Comparison of ENCODE assay signal across 10 mouse cellular contexts in the genomic region with DNA sequence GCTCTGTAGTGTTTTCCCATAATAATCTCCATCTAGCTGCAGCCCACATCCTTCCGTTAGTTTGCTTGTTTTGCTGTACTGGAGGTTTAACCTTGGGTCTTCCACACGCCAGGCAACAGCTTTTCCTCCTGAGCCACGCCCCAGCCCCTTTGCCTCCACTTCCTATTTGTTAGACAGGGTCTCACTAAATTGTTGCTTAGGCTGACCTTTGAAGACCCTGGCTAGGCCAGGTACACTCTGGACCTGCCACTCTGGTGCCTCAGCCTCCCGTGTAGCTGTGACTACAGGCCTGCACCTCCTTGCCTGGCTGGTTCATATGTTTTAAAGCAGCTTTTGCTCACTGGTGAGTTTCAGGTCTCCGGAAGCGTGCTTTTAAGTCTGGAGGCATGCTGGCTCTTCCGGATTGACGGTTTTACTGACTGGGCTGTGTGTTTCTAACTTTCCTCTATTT. TPM values are rescaled to one million over a fixed set of nuclear protein-coding genes. Genes with fewer than 3 reads are reported as not detected.
A peak's percentile ranks its signal among the peaks of the same experiment; 100 is the strongest.
DNase-seq lines count a peak whose midpoint lies in the region; ATAC-seq and TF ChIP-seq lines count a peak whose summit lies in the region.
"Had no signal": no experiment of that assay in that cellular context is flagged by ENCODE, and none has a peak within 500 bp of the region (broad histone marks: within the 10 kb centered on the region; RNA-seq: fewer than 3 reads in every experiment).

No protein-coding gene starts in this region.

- no peak for TF ChIP-seq EP300 in liver, postnatal 0 days (IDR thresholded peaks at IDR 0.05; ENCODE audit: low read depth)

- 69% methylated on average over 8 of the region's 8 CpGs for WGBS in heart, embryonic 13.5 days
- 82% methylated on average over 8 of the region's 8 CpGs for WGBS in neural tube, embryonic 15.5 days
- WGBS in liver, postnatal 0 days (ENCODE audit: insufficient replicate concordance): 41% methylated on average over 8 of the region's 8 CpGs

- no peak for DNase-seq in heart, adult 18-20 months
- DNase-seq in neural tube, embryonic 10.5 days (ENCODE audit: extremely low spot score, low spot score): no peak
- peak; percentile 21 for DNase-seq in liver, postnatal 0 days
- DNase-seq in thymus, postnatal 10 days (ENCODE audit: low spot score in 2 of 2): peak; percentile 59 to 70
- DNase-seq in gastrocnemius, adult 2 months: no peak
- no peak for DNase-seq in right cerebral cortex, postnatal 25 days

- no peak overlapping the region for H3K4me2 ChIP-seq in heart, embryonic 13.5 days
- no peak overlapping the region for H3K4me2 ChIP-seq in neural tube, embryonic 15.5 days
- H3K4me2 ChIP-seq in liver, postnatal 0 days (ENCODE audit: low read depth, low read length): no peak overlapping the region

- no peaks in the 10 kb centered on the region for H3K36me3 ChIP-seq in heart, embryonic 13.5 days
- H3K36me3 ChIP-seq in neural tube, embryonic 15.5 days: no peaks in the 10 kb centered on the region
- H3K36me3 ChIP-seq in liver, postnatal 0 days (replicated peaks; ENCODE audit: insufficient read depth, low read length): no peaks in the 10 kb centered on the region

- ATAC-seq in heart, embryonic 13.5 days (ENCODE audit: extremely low read depth, insufficient number of reproducible peaks, low FRiP score, low TSS enrichment): no peak
- no peak for ATAC-seq in neural tube, embryonic 15.5 days (ENCODE audit: low FRiP score)
- ATAC-seq in liver, postnatal 0 days: peak; percentile 23; the same call in 1 of the 2 replicates

- H3K27me3 ChIP-seq in heart, embryonic 13.5 days (replicated peaks): no peaks in the 10 kb centered on the region
- no peaks in the 10 kb centered on the region for H3K27me3 ChIP-seq in neural tube, embryonic 15.5 days (replicated peaks)
- H3K27me3 ChIP-seq in liver, postnatal 0 days (ENCODE audit: insufficient read depth, low read length): no peaks in the 10 kb centered on the region

- H3K27ac ChIP-seq in heart, embryonic 13.5 days (replicated peaks): peak overlapping the region; percentile 32; the same call in 1 of the 2 replicates
- peak overlapping the region; percentile 41; the same call in 1 of the 2 replicates for H3K27ac ChIP-seq in neural tube, embryonic 15.5 days (replicated peaks)
- H3K27ac ChIP-seq in liver, postnatal 0 days (ENCODE audit: low read depth): peak overlapping the region; percentile 90
- no peak overlapping the region; the same call in 1 of the 2 replicates for H3K27ac ChIP-seq in gastrocnemius, adult 2 months

- no peaks in the 10 kb centered on the region for H3K4me1 ChIP-seq in heart, embryonic 13.5 days
- no peaks in the 10 kb centered on the region for H3K4me1 ChIP-seq in neural tube, embryonic 15.5 days
- H3K4me1 ChIP-seq in liver, postnatal 0 days (ENCODE audit: insufficient read depth): peaks cover 13% of the 10 kb centered on the region

- H3K4me3 ChIP-seq in heart, embryonic 13.5 days: no peak overlapping the region
- no peak overlapping the region for H3K4me3 ChIP-seq in neural tube, embryonic 15.5 days (replicated peaks)
- no peak overlapping the region for H3K4me3 ChIP-seq in liver, postnatal 0 days (ENCODE audit: low read depth, low read length)
- no peak overlapping the region for H3K4me3 ChIP-seq in gastrocnemius, adult 2 months

- H3K9ac ChIP-seq in heart, embryonic 13.5 days: no peak overlapping the region
- no peak overlapping the region for H3K9ac ChIP-seq in neural tube, embryonic 15.5 days (replicated peaks)
- H3K9ac ChIP-seq in liver, postnatal 0 days (replicated peaks): no peak overlapping the region

- intact Hi-C loops in gastrocnemius, adult 2 months (cut with DNase I): no loop called here

- no peak for TF ChIP-seq CTCF in liver, postnatal 0 days (IDR thresholded peaks at IDR 0.05; ENCODE audit: low read depth)
- no peak for TF ChIP-seq CTCF in gastrocnemius, adult 2 months (IDR thresholded peaks at IDR 0.05)

- H3K9me3 ChIP-seq in heart, embryonic 13.5 days: no peaks in the 10 kb centered on the region; the same call in 1 of the 2 replicates
- H3K9me3 ChIP-seq in neural tube, embryonic 15.5 days (replicated peaks): no peaks in the 10 kb centered on the region
- H3K9me3 ChIP-seq in liver, postnatal 0 days (ENCODE audit: low read length): peaks cover 3% of the 10 kb centered on the region

RNA-seq across cellular contexts. Expression of gene Gm2a, which starts 22.9 kb away (rescaled TPM):
- polyA plus RNA-seq in heart, embryonic 13.5 days (2015; fragmentation: Nextera tagmentation; extraction: Ambion mirVana): 42.2 and 45.3 TPM in 2 replicates
- total RNA-seq in heart, adult 18-20 months (2021): 10 to 100 TPM in 1 of 2 experiments, 1 to 10 TPM in 1; 9.2 to 13.8 TPM
- 33.1 and 37.1 TPM in 2 replicates for polyA plus RNA-seq in neural tube, embryonic 15.5 days (2015; fragmentation: Nextera tagmentation; extraction: Ambion mirVana)
- 28.7 and 31.6 TPM in 2 replicates for polyA plus RNA-seq in liver, postnatal 0 days (2015; fragmentation: Nextera tagmentation; extraction: Ambion mirVana)
- total RNA-seq in gastrocnemius, adult 2 months (2021): 1 to 10 TPM; 6.5 to 6.7 TPM

RNA-seq across cellular contexts. Expression of gene Slc36a3, which starts 30.7 kb away (rescaled TPM):
- polyA plus RNA-seq in heart, embryonic 13.5 days (2015; fragmentation: Nextera tagmentation; extraction: Ambion mirVana): not detected in 2 replicates
- total RNA-seq in heart, adult 18-20 months (2021): not detected
- not detected in 2 replicates for polyA plus RNA-seq in neural tube, embryonic 15.5 days (2015; fragmentation: Nextera tagmentation; extraction: Ambion mirVana)
- not detected in 2 replicates for polyA plus RNA-seq in liver, postnatal 0 days (2015; fragmentation: Nextera tagmentation; extraction: Ambion mirVana)
- not detected for total RNA-seq in gastrocnemius, adult 2 months (2021)
- total RNA-seq: layer of hippocampus, adult 8-10 months had no signal
- polyA plus RNA-seq: neural tube, embryonic 14.5 days had no signal

RNA-seq across cellular contexts. Expression of gene Ccdc69, which starts 42.9 kb away (rescaled TPM):
- polyA plus RNA-seq in heart, embryonic 13.5 days (2015; fragmentation: Nextera tagmentation; extraction: Ambion mirVana): 18.8 and 20.8 TPM in 2 replicates
- total RNA-seq in heart, adult 18-20 months (2021): 1 to 10 TPM; 5.3 to 8.3 TPM
- 0.56 and 2.7 TPM in 2 replicates for polyA plus RNA-seq in neural tube, embryonic 15.5 days (2015; fragmentation: Nextera tagmentation; extraction: Ambion mirVana)
- polyA plus RNA-seq in liver, postnatal 0 days (2015; fragmentation: Nextera tagmentation; extraction: Ambion mirVana): 1.3 and 1.6 TPM in 2 replicates
- 1 to 10 TPM; 3.6 to 3.9 TPM for total RNA-seq in gastrocnemius, adult 2 months (2021)
- polyA plus RNA-seq: neural tube, embryonic 14.5 days had no signal

Comparison
In these comparisons a context has a peak if more than half of its experiments do, and no peak if none do; other contexts are left out.
1. DNase-seq: peak in liver, postnatal 0 days (single experiment) and thymus, postnatal 10 days (2 of 2); none in heart, adult 18-20 months (0 of 2), neural tube, embryonic 10.5 days (single experiment), gastrocnemius, adult 2 months (single experiment) and right cerebral cortex, postnatal 25 days (single experiment).